Mouse (Mus musculus): ENCODE results near the gene Csf2rb. TPM values are rescaled to one million over a fixed set of nuclear protein-coding genes. Genes with fewer than 3 reads are reported as not detected.
"Not testable (repeated sequence)": the region's sequence is repeated elsewhere in the genome, so short reads cannot be mapped to it uniquely, and the experiment has no call there.

Csf2rb gene
- 0.48 and 1.1 TPM in 2 replicates for polyA plus RNA-seq (2015; fragmentation: Nextera tagmentation; extraction: Ambion mirVana)

DNA sequence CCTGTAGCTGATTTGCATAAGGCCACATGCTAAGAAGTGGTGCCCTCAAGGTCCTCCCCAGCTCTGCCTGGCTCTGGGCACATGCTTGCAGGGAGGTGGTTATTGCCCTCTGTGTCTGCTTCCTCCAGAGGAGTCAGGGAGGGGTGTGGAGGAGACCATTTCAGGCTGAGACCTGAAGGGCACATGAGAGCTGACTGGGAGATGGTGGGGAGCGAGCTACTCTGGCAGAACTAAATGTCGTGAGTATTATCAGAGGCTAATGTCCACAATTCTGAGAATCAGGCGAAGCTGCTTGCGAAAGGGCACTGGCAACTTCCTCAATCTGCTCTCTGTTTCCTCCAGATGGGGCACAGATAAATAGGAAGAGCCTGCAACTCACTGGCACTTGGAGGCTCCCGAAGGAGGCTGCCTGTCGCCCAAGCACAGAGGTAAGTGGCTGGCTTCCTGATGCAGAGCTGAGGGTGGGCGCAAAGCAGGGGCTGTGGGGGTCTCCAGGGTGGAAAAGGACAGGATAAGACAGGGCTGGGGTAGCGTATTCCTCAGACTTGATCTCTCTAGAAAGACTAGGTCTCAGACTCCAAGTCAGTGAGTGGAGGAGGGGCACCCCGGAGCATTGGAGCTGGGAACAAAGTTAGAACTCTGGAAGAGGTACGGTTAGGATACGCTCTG is at the start of gene Csf2rb:
Gene Csf2rb, plus strand, starts transcription at position 82 of the 669 bp plus-strand sequence.
- 83% methylated on average over 11 of the region's 11 CpGs for WGBS
- Histone ChIP-seq H3K9me3 (no peaks in the 10 kb centered on the region), H3K27me3 (no peaks in the 10 kb centered on the region), H3K27ac (replicated peaks) (no peak within 1 kb of the TSS), H3K9ac (no peak within 1 kb of the TSS), H3K4me1 (replicated peaks) (no peaks in the 10 kb centered on the region), H3K36me3 (no peaks in the 10 kb centered on the region), H3K4me3 (no peak within 1 kb of the TSS), H3K4me2 (no peak within 1 kb of the TSS)
- no peak for ATAC-seq (ENCODE audit: low read depth)

DNA sequence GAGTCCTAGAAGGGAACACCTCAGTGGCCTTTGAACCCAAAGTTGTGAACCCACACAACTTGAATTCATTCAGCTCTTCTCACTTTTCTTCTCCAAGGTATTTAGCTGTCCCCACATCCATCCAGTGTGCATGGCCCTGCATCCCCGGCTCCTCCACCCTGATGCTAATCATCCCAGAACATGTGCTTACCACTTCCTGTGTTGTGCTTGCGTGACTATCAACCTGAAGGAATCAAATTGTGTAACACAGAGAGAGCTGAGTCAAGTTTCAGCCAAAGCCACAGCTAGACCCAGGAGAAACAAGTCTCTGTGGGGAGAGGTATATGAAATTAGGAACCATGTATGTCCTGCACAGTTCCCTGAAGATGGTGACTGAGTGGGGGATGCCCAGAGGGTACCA is 47.2 kb upstream of the Csf2rb start:
- H3K9ac ChIP-seq, result no peak overlapping the region
- H3K4me3 ChIP-seq, result no peak overlapping the region
- H3K27me3 ChIP-seq, result no peaks in the 10 kb centered on the region
- ATAC-seq (ENCODE audit: low read depth), result no peak
- no peaks in the 10 kb centered on the region for H3K9me3 ChIP-seq
- no peaks in the 10 kb centered on the region for H3K36me3 ChIP-seq
- H3K4me2 ChIP-seq, result no peak overlapping the region
- no peak overlapping the region for H3K27ac ChIP-seq (replicated peaks)
- H3K4me1 ChIP-seq (replicated peaks), result no peaks in the 10 kb centered on the region
- WGBS, result 90% methylated on average over 2 of the region's 2 CpGs

DNA sequence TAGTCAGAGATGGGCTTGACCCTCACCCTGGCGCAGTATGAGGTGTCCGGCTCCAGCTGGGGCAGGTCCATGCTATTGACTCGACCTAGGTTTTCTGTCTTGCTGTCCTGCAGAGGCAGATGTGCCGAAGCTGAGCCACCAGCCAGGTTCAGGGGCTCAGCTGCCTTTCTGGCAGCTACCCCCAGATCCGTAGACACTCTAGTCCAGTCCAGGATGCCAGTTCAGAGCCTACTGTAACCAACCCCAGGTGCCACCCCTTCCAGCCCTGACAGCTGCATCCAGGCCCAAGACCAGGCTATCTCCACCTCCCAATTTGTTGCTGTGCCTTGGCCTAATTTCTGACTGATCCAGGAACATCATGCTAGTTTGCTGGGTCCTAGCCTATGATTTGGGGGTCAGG is 37.6 kb upstream of the Csf2rb start:
- Histone ChIP-seq H3K27me3 (no peaks in the 10 kb centered on the region), H3K9me3 (no peaks in the 10 kb centered on the region), H3K9ac (no peak overlapping the region), H3K27ac (replicated peaks) (no peak overlapping the region), H3K36me3 (no peaks in the 10 kb centered on the region), H3K4me3 (no peak overlapping the region), H3K4me1 (replicated peaks) (no peaks in the 10 kb centered on the region; the same call in 1 of the 2 replicates), H3K4me2 (no peak overlapping the region)
- WGBS, result 87% methylated on average over 5 of the region's 5 CpGs
- no peak for ATAC-seq (ENCODE audit: low read depth)

GRCm38 (mm10) chr15:78289775-78290174 is 35.8 kb upstream of the Csf2rb start:
- not testable (repeated sequence) for H3K9ac ChIP-seq; H3K4me1 ChIP-seq (replicated peaks); H3K9me3 ChIP-seq; H3K4me2 ChIP-seq; H3K27me3 ChIP-seq; ATAC-seq (ENCODE audit: low read depth); H3K36me3 ChIP-seq; H3K4me3 ChIP-seq; H3K27ac ChIP-seq (replicated peaks)
- WGBS, result 76% methylated on average over 5 of the region's 5 CpGs

- H3K4me2 ChIP-seq; H3K27ac ChIP-seq (replicated peaks); H3K36me3 ChIP-seq; ATAC-seq (ENCODE audit: low read depth); H3K4me3 ChIP-seq; H3K4me1 ChIP-seq (replicated peaks); H3K27me3 ChIP-seq; H3K9ac ChIP-seq; H3K9me3 ChIP-seq: not testable (repeated sequence)
- 9% methylated on average over 2 of the region's 2 CpGs for WGBS
Measured at GRCm38 (mm10) chr15:78293228-78293627, 32.3 kb upstream of the Csf2rb start.

GRCm38 (mm10) chr15:78293716-78294115 is 31.8 kb upstream of the Csf2rb start:
- H3K4me1 ChIP-seq (replicated peaks), result no peaks in the 10 kb centered on the region; the same call in 1 of the 2 replicates
- 81% methylated on average over 4 of the region's 4 CpGs for WGBS
- H3K36me3 ChIP-seq, result no peaks in the 10 kb centered on the region
- no peak overlapping the region for H3K4me3 ChIP-seq
- H3K27ac ChIP-seq (replicated peaks), result no peak overlapping the region
- H3K27me3 ChIP-seq, result no peaks in the 10 kb centered on the region
- no peaks in the 10 kb centered on the region for H3K9me3 ChIP-seq
- no peak overlapping the region for H3K9ac ChIP-seq
- no peak for ATAC-seq (ENCODE audit: low read depth)
- no peak overlapping the region for H3K4me2 ChIP-seq

DNA sequence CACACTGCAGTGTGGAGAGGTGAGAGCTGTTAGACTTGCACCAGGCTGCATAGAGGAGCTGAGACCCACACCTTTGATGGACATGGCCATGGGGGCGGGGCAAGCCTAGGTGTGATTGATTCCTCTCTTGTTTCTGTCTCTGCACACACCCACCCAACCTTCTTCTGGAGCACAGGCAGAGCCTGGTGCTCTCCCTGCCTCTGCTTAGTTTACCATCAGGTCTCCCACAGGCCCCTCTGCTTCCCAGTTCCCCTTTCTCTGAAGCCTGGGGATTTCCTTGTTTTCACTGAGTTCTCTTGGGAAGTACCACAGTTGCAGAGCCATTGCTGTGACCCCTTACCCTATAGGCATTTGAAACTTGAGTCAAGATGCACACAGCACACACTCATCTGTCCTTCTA is 27.0 kb upstream of the Csf2rb start:
- Histone ChIP-seq H3K27ac (replicated peaks) (no peak overlapping the region), H3K9me3 (no peaks in the 10 kb centered on the region), H3K4me3 (no peak overlapping the region), H3K4me1 (replicated peaks) (no peaks in the 10 kb centered on the region), H3K4me2 (no peak overlapping the region), H3K27me3 (no peaks in the 10 kb centered on the region), H3K9ac (no peak overlapping the region), H3K36me3 (no peaks in the 10 kb centered on the region)
- 91% methylated on average over 1 of the region's 1 CpGs for WGBS
- no peak for ATAC-seq (ENCODE audit: low read depth)

GRCm38 (mm10) chr15:78299641-78300040 is 25.9 kb upstream of the Csf2rb start:
- 79% methylated on average over 3 of the region's 3 CpGs for WGBS
- Histone ChIP-seq H3K27me3 (no peaks in the 10 kb centered on the region), H3K9ac (no peak overlapping the region), H3K4me2 (no peak overlapping the region), H3K36me3 (no peaks in the 10 kb centered on the region), H3K9me3 (no peaks in the 10 kb centered on the region), H3K4me1 (replicated peaks) (no peaks in the 10 kb centered on the region), H3K27ac (replicated peaks) (no peak overlapping the region), H3K4me3 (no peak overlapping the region)
- ATAC-seq (ENCODE audit: low read depth), result no peak

GRCm38 (mm10) chr15:78300773-78301172 is 24.8 kb upstream of the Csf2rb start:
- Histone ChIP-seq H3K4me1 (replicated peaks) (no peaks in the 10 kb centered on the region), H3K27me3 (no peaks in the 10 kb centered on the region), H3K4me3 (no peak overlapping the region), H3K9ac (no peak overlapping the region), H3K4me2 (no peak overlapping the region), H3K27ac (replicated peaks) (no peak overlapping the region), H3K36me3 (no peaks in the 10 kb centered on the region), H3K9me3 (no peaks in the 10 kb centered on the region)
- no peak for ATAC-seq (ENCODE audit: low read depth)

GRCm38 (mm10) chr15:78302718-78303117 is 22.8 kb upstream of the Csf2rb start:
- Histone ChIP-seq H3K27ac (replicated peaks) (no peak overlapping the region), H3K4me1 (replicated peaks) (no peaks in the 10 kb centered on the region), H3K4me2 (no peak overlapping the region), H3K9me3 (no peaks in the 10 kb centered on the region), H3K9ac (no peak overlapping the region), H3K36me3 (no peaks in the 10 kb centered on the region), H3K4me3 (no peak overlapping the region), H3K27me3 (no peaks in the 10 kb centered on the region)
- WGBS, result 98% methylated on average over 4 of the region's 4 CpGs
- no peak for ATAC-seq (ENCODE audit: low read depth)

- ATAC-seq (ENCODE audit: low read depth), result no peak
- no peak overlapping the region for H3K27ac ChIP-seq (replicated peaks)
- 86% methylated on average over 6 of the region's 6 CpGs for WGBS
Measured at GRCm38 (mm10) chr15:78303665-78304233, 21.8 kb upstream of the Csf2rb start.

DNA sequence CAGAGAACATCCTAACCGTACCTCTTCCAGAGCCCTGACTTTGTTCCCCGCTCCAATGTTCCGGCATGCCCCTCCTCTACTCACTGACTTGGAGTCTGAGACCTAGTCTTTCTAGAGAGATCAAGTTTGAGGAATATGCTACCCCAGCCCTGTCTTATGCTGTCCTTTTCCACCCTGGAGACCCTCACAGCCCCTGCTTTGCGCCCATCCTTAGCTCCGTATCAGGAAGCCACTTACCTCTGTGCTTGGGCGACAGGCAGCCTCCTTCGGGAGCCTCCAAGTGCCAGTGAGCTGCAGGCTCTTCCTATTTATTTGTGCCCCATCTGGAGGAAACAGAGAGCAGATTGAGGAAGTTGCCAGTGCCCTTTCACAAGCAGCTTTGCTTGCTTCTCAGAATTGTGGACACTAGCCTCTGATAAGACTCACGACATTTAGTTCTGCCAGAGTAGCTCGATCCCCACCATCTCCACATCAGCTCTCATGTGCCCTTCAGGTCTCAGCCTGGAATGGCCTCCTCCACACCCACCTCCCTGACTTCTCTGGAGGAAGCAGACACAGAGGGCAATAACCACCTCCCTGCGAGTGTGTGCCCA is 20.1 kb upstream of the Csf2rb start, which contains the start of gene Csf2rb2:
Gene Csf2rb2, minus strand, starts transcription at position 381 of the 593 bp plus-strand sequence.
- no peak within 1 kb of the TSS for H3K9ac ChIP-seq
- no peak within 1 kb of the TSS for H3K4me2 ChIP-seq
- no peaks in the 10 kb centered on the region for H3K27me3 ChIP-seq
- ATAC-seq (ENCODE audit: low read depth), result no peak
- H3K9me3 ChIP-seq, result no peaks in the 10 kb centered on the region
- no peaks in the 10 kb centered on the region for H3K36me3 ChIP-seq
- H3K4me3 ChIP-seq, result no peak within 1 kb of the TSS
- 87% methylated on average over 10 of the region's 10 CpGs for WGBS
- no peak within 1 kb of the TSS for H3K27ac ChIP-seq (replicated peaks)
- H3K4me1 ChIP-seq (replicated peaks), result no peaks in the 10 kb centered on the region

More at GRCm38 (mm10) chr15:78303665-78304233, 21.8 kb upstream of the Csf2rb start:
- Histone ChIP-seq H3K27me3 (no peaks in the 10 kb centered on the region), H3K9me3 (no peaks in the 10 kb centered on the region), H3K4me2 (no peak overlapping the region), H3K4me3 (no peak overlapping the region), H3K9ac (no peak overlapping the region), H3K4me1 (replicated peaks) (no peaks in the 10 kb centered on the region), H3K36me3 (no peaks in the 10 kb centered on the region)
